Mouse (Mus musculus): ENCODE measurements around the gene Gm49322. TPM values are rescaled to one million over a fixed set of nuclear protein-coding genes. Genes with fewer than 3 reads are reported as not detected.

The Gm49322 gene
- polyA plus RNA-seq, 1 experiment from 2014 or later, result 2.3 TPM

GRCm38 (mm10) chr10:80602698-80603325, 3.0 kb upstream of the Gm49322 start, which contains the start of the genes Scamp4 and Adat3:
Gene Scamp4, plus strand, starts transcription at chr10:80602872.
Gene Adat3, plus strand, starts transcription at chr10:80602880.
- H3K9me3 ChIP-seq (ENCODE audit: control insufficient read depth), result no peaks in the 10 kb centered on the region
- H3K36me3 ChIP-seq (ENCODE audit: control insufficient read depth, insufficient read depth), result peaks cover 18% of the 10 kb centered on the region
- peak within 1 kb of the TSS; percentile 47 for H3K9ac ChIP-seq (ENCODE audit: low read depth, low read length)
- WGBS, result under 1% methylated on average over 54 of the region's 54 CpGs
- H3K27ac ChIP-seq (ENCODE audit: low read depth, low read length), result peak within 1 kb of the TSS; percentile 82
- no peak for TF ChIP-seq CTCF (IDR thresholded peaks at IDR 0.05; ENCODE audit: low read depth)
- ATAC-seq, result peak; percentile 80
- H3K4me1 ChIP-seq (replicated peaks; ENCODE audit: control insufficient read depth, insufficient read depth, low read length), result no peaks in the 10 kb centered on the region; the same call in 1 of the 2 replicates
- H3K4me2 ChIP-seq (replicated peaks; ENCODE audit: low read depth), result peak within 1 kb of the TSS; percentile 69
- H3K4me3 ChIP-seq (ENCODE audit: low read depth, low read length), result peak within 1 kb of the TSS; percentile 69
- H3K27me3 ChIP-seq (replicated peaks; ENCODE audit: control insufficient read depth, insufficient read depth, low read length), result no peaks in the 10 kb centered on the region

GRCm38 (mm10) chr10:80603364-80603763, 2.5 kb upstream of the Gm49322 start:
- 20% methylated on average over 7 of the region's 7 CpGs for WGBS
- no peak for TF ChIP-seq CTCF (IDR thresholded peaks at IDR 0.05; ENCODE audit: low read depth)
- peak overlapping the region; percentile 69 for H3K4me2 ChIP-seq (replicated peaks; ENCODE audit: low read depth)
- H3K9ac ChIP-seq (ENCODE audit: low read depth, low read length), result peak overlapping the region; percentile 47; the same call in 1 of the 2 replicates
- no peaks in the 10 kb centered on the region for H3K27me3 ChIP-seq (replicated peaks; ENCODE audit: control insufficient read depth, insufficient read depth, low read length)
- peak; percentile 26; the same call in 1 of the 2 replicates for ATAC-seq
- no peaks in the 10 kb centered on the region; the same call in 1 of the 2 replicates for H3K4me1 ChIP-seq (replicated peaks; ENCODE audit: control insufficient read depth, insufficient read depth, low read length)
- H3K36me3 ChIP-seq (ENCODE audit: control insufficient read depth, insufficient read depth), result peaks cover 23% of the 10 kb centered on the region
- peak overlapping the region; percentile 82 for H3K27ac ChIP-seq (ENCODE audit: low read depth, low read length)
- peak overlapping the region; percentile 69 for H3K4me3 ChIP-seq (ENCODE audit: low read depth, low read length)
- no peaks in the 10 kb centered on the region for H3K9me3 ChIP-seq (ENCODE audit: control insufficient read depth)

GRCm38 (mm10) chr10:80604001-80604509, 1.8 kb upstream of the Gm49322 start:
- ATAC-seq, result peak; percentile 13; the same call in 1 of the 2 replicates
- Histone ChIP-seq H3K36me3 (ENCODE audit: control insufficient read depth, insufficient read depth) (peaks cover 29% of the 10 kb centered on the region), H3K9me3 (ENCODE audit: control insufficient read depth) (no peaks in the 10 kb centered on the region), H3K27ac (ENCODE audit: low read depth, low read length) (peak overlapping the region; percentile 82), H3K4me1 (replicated peaks; ENCODE audit: control insufficient read depth, insufficient read depth, low read length) (no peaks in the 10 kb centered on the region; the same call in 1 of the 2 replicates), H3K9ac (ENCODE audit: low read depth, low read length) (peak overlapping the region; percentile 28; the same call in 1 of the 2 replicates), H3K4me2 (replicated peaks; ENCODE audit: low read depth) (peak overlapping the region; percentile 69), H3K4me3 (ENCODE audit: low read depth, low read length) (peak overlapping the region; percentile 69), H3K27me3 (replicated peaks; ENCODE audit: control insufficient read depth, insufficient read depth, low read length) (no peaks in the 10 kb centered on the region)
- no peak for TF ChIP-seq CTCF (IDR thresholded peaks at IDR 0.05; ENCODE audit: low read depth)
- WGBS, result 47% methylated on average over 7 of the region's 7 CpGs

- no peaks in the 10 kb centered on the region for H3K27me3 ChIP-seq (replicated peaks; ENCODE audit: control insufficient read depth, insufficient read depth, low read length)
- H3K9me3 ChIP-seq (ENCODE audit: control insufficient read depth), result no peaks in the 10 kb centered on the region
- no peak overlapping the region for H3K9ac ChIP-seq (ENCODE audit: low read depth, low read length)
- H3K27ac ChIP-seq (ENCODE audit: low read depth, low read length), result peak overlapping the region; percentile 82; the same call in 1 of the 2 replicates
- WGBS, result 77% methylated on average over 2 of the region's 2 CpGs
- no peak overlapping the region for H3K4me2 ChIP-seq (replicated peaks; ENCODE audit: low read depth)
- no peak overlapping the region for H3K4me3 ChIP-seq (ENCODE audit: low read depth, low read length)
- H3K4me1 ChIP-seq (replicated peaks; ENCODE audit: control insufficient read depth, insufficient read depth, low read length), result no peaks in the 10 kb centered on the region; the same call in 1 of the 2 replicates
- no peak for ATAC-seq
- TF ChIP-seq CTCF (IDR thresholded peaks at IDR 0.05; ENCODE audit: low read depth), result no peak
- peaks cover 29% of the 10 kb centered on the region for H3K36me3 ChIP-seq (ENCODE audit: control insufficient read depth, insufficient read depth)
These were observed 833 bp upstream of the Gm49322 start for GRCm38 (mm10) chr10:80604988-80605387.

GRCm38 (mm10) chr10:80606306-80606705, 485 bp downstream of the Gm49322 start:
- H3K27me3 ChIP-seq (replicated peaks; ENCODE audit: control insufficient read depth, insufficient read depth, low read length), result no peaks in the 10 kb centered on the region
- H3K27ac ChIP-seq (ENCODE audit: low read depth, low read length), result peak overlapping the region; percentile 60
- WGBS, result 45% methylated on average over 23 of the region's 23 CpGs
- no peak for TF ChIP-seq CTCF (IDR thresholded peaks at IDR 0.05; ENCODE audit: low read depth)
- ATAC-seq, result peak; percentile 64
- peak overlapping the region; percentile 47 for H3K4me2 ChIP-seq (replicated peaks; ENCODE audit: low read depth)
- H3K9ac ChIP-seq (ENCODE audit: low read depth, low read length), result no peak overlapping the region
- H3K36me3 ChIP-seq (ENCODE audit: control insufficient read depth, insufficient read depth), result peaks cover 35% of the 10 kb centered on the region
- no peak overlapping the region for H3K4me3 ChIP-seq (ENCODE audit: low read depth, low read length)
- H3K4me1 ChIP-seq (replicated peaks; ENCODE audit: control insufficient read depth, insufficient read depth, low read length), result no peaks in the 10 kb centered on the region; the same call in 1 of the 2 replicates
- H3K9me3 ChIP-seq (ENCODE audit: control insufficient read depth), result no peaks in the 10 kb centered on the region

- TF ChIP-seq CTCF (IDR thresholded peaks at IDR 0.05; ENCODE audit: low read depth), result no peak
- peak overlapping the region; percentile 60 for H3K27ac ChIP-seq (ENCODE audit: low read depth, low read length)
- no peak overlapping the region for H3K4me3 ChIP-seq (ENCODE audit: low read depth, low read length)
- H3K4me1 ChIP-seq (replicated peaks; ENCODE audit: control insufficient read depth, insufficient read depth, low read length), result no peaks in the 10 kb centered on the region; the same call in 1 of the 2 replicates
- H3K9ac ChIP-seq (ENCODE audit: low read depth, low read length), result no peak overlapping the region
- H3K4me2 ChIP-seq (replicated peaks; ENCODE audit: low read depth), result peak overlapping the region; percentile 47
- 93% methylated on average over 32 of the region's 34 CpGs for WGBS
- H3K36me3 ChIP-seq (ENCODE audit: control insufficient read depth, insufficient read depth), result peaks cover 39% of the 10 kb centered on the region
- no peaks in the 10 kb centered on the region for H3K9me3 ChIP-seq (ENCODE audit: control insufficient read depth)
- no peaks in the 10 kb centered on the region for H3K27me3 ChIP-seq (replicated peaks; ENCODE audit: control insufficient read depth, insufficient read depth, low read length)
- no peak for ATAC-seq
These were observed 1.0 kb downstream of the Gm49322 start for GRCm38 (mm10) chr10:80606737-80607350.
